Mouse (Mus musculus) embryonic facial prominence, embryonic 15.5 days (tissue): ENCODE measurements around the gene Pitpnc1. TPM values are rescaled to one million over a fixed set of nuclear protein-coding genes. Genes with fewer than 3 reads are reported as not detected.

Experiments
- ATAC-seq: fragments of 200-750 bp; cut with Nextera tagmentation; 2 replicates; pipeline ENCODE4 v1.8.0; 2017; ENCODE audit warnings: low read depth, moderate TSS enrichment; ENCODE audit not compliant: insufficient number of reproducible peaks, low FRiP score, low TSS enrichment
- H3K27ac ChIP-seq: fragments of 300-500 bp; sonication (generic); replicated peaks from 2 replicates; pipeline ENCODE4 v1.5.1; 2015; ENCODE audit warnings: mild to moderate bottlenecking, inconsistent platforms
- H3K27me3 ChIP-seq: fragments of 300-500 bp; sonication (generic); 2 replicates; pipeline ENCODE4 v1.6.1; 2015; ENCODE audit warnings: inconsistent platforms
- H3K36me3 ChIP-seq: fragments of 300-500 bp; sonication (generic); 2 replicates; pipeline ENCODE4 v1.6.1; 2015; ENCODE audit warnings: mild to moderate bottlenecking, inconsistent platforms
- H3K4me1 ChIP-seq: fragments of 300-500 bp; sonication (generic); 2 replicates; pipeline ENCODE4 v1.6.1; 2015; ENCODE audit warnings: inconsistent platforms
- H3K4me2 ChIP-seq: fragments of 300-500 bp; sonication (generic); replicated peaks from 2 replicates; pipeline ENCODE4 v1.6.1; 2015; ENCODE audit warnings: mild to moderate bottlenecking, inconsistent platforms
- H3K4me3 ChIP-seq: fragments of 300-500 bp; sonication (generic); replicated peaks from 2 replicates; pipeline ENCODE4 v1.5.1; 2015; ENCODE audit warnings: mild to moderate bottlenecking, inconsistent platforms
- H3K9ac ChIP-seq: fragments of 300-500 bp; sonication (generic); 2 replicates; pipeline ENCODE4 v1.6.1; 2015; ENCODE audit warnings: inconsistent platforms
- H3K9me3 ChIP-seq: fragments of 300-500 bp; sonication (generic); replicated peaks from 2 replicates; pipeline ENCODE4 v1.6.1; 2016; ENCODE audit warnings: inconsistent platforms
- WGBS: fragments of 180-500 bp; shearing (Covaris S2); methylation state at CpG from one replicate; pipeline ENCODE4 v1.1.7; 2015; 5-methylcytosine and 5-hydroxymethylcytosine counted together
- polyA plus RNA-seq: library from polyadenylated mRNA; unstranded; fragments of >200 nt; fragmentation: Nextera tagmentation; extraction: Ambion mirVana; gene quantifications from 2 replicates; pipeline ENCODE4 v1.2.1, GENCODE M21; 2015

Gene Pitpnc1
- polyA plus RNA-seq, 1 experiment from 2014 or later = 22.0 TPM

GRCm38 (mm10) chr11:107400826-107401225 is 69.7 kb downstream of the Pitpnc1 start:
- Histone ChIP-seq H3K9ac (no peak overlapping the region), H3K4me1 (peaks cover 5% of the 10 kb centered on the region), H3K9me3 (no peaks in the 10 kb centered on the region), H3K27ac (no peak overlapping the region), H3K4me2 (no peak overlapping the region), H3K4me3 (no peak overlapping the region), H3K36me3 (no peaks in the 10 kb centered on the region), H3K27me3 (no peaks in the 10 kb centered on the region)
- no peak for ATAC-seq
- 76% methylated on average over 7 of the region's 7 CpGs for WGBS

GRCm38 (mm10) chr11:107400005-107400404 is 70.5 kb downstream of the Pitpnc1 start:
- Histone ChIP-seq H3K27me3 (no peaks in the 10 kb centered on the region), H3K9me3 (no peaks in the 10 kb centered on the region), H3K4me2 (no peak overlapping the region), H3K36me3 (no peaks in the 10 kb centered on the region), H3K4me3 (no peak overlapping the region), H3K9ac (no peak overlapping the region), H3K27ac (no peak overlapping the region), H3K4me1 (peaks cover 5% of the 10 kb centered on the region)
- ATAC-seq = no peak
- WGBS = 64% methylated on average over 10 of the region's 10 CpGs

GRCm38 (mm10) chr11:107397326-107397998 is 73.0 kb downstream of the Pitpnc1 start:
- peaks cover 7% of the 10 kb centered on the region for H3K4me1 ChIP-seq
- H3K9me3 ChIP-seq = no peaks in the 10 kb centered on the region
- H3K27ac ChIP-seq = no peak overlapping the region
- ATAC-seq = no peak
- no peak overlapping the region for H3K9ac ChIP-seq
- no peak overlapping the region for H3K4me2 ChIP-seq
- no peaks in the 10 kb centered on the region for H3K27me3 ChIP-seq
- no peak overlapping the region for H3K4me3 ChIP-seq
- 69% methylated on average over 10 of the region's 10 CpGs for WGBS
- no peaks in the 10 kb centered on the region for H3K36me3 ChIP-seq

GRCm38 (mm10) chr11:107394245-107394644 is 76.3 kb downstream of the Pitpnc1 start:
- 77% methylated on average over 3 of the region's 3 CpGs for WGBS
- no peak overlapping the region for H3K9ac ChIP-seq
- ATAC-seq = no peak
- peaks cover 19% of the 10 kb centered on the region for H3K4me1 ChIP-seq
- H3K9me3 ChIP-seq = no peaks in the 10 kb centered on the region
- no peak overlapping the region for H3K27ac ChIP-seq
- no peak overlapping the region for H3K4me2 ChIP-seq
- H3K4me3 ChIP-seq = no peak overlapping the region
- no peaks in the 10 kb centered on the region for H3K36me3 ChIP-seq
- no peaks in the 10 kb centered on the region for H3K27me3 ChIP-seq

- H3K4me1 ChIP-seq = peaks cover 19% of the 10 kb centered on the region
Observed at GRCm38 (mm10) chr11:107393828-107394165, 76.7 kb downstream of the Pitpnc1 start.

GRCm38 (mm10) chr11:107393154-107393827 is 77.2 kb downstream of the Pitpnc1 start:
- H3K9ac ChIP-seq = no peak overlapping the region
- 88% methylated on average over 7 of the region's 7 CpGs for WGBS

More at GRCm38 (mm10) chr11:107393828-107394165, 76.7 kb downstream of the Pitpnc1 start:
- no peak overlapping the region for H3K9ac ChIP-seq
- H3K4me3 ChIP-seq = no peak overlapping the region
- no peak overlapping the region for H3K4me2 ChIP-seq
- no peaks in the 10 kb centered on the region for H3K36me3 ChIP-seq
- ATAC-seq = no peak
- H3K27ac ChIP-seq = no peak overlapping the region
- H3K9me3 ChIP-seq = no peaks in the 10 kb centered on the region
- WGBS = 71% methylated on average over 12 of the region's 12 CpGs
- no peaks in the 10 kb centered on the region for H3K27me3 ChIP-seq

GRCm38 (mm10) chr11:107390540-107390939 is 80.0 kb downstream of the Pitpnc1 start:
- ATAC-seq = no peak
- H3K27ac ChIP-seq = no peak overlapping the region
- H3K36me3 ChIP-seq = no peaks in the 10 kb centered on the region
- no peak overlapping the region for H3K4me2 ChIP-seq
- H3K9me3 ChIP-seq = no peaks in the 10 kb centered on the region
- H3K27me3 ChIP-seq = no peaks in the 10 kb centered on the region
- H3K4me3 ChIP-seq = no peak overlapping the region
- no peak overlapping the region for H3K9ac ChIP-seq
- WGBS = 40% methylated on average over 2 of the region's 2 CpGs
- H3K4me1 ChIP-seq = peaks cover 14% of the 10 kb centered on the region

More at GRCm38 (mm10) chr11:107393154-107393827, 77.2 kb downstream of the Pitpnc1 start:
- H3K4me2 ChIP-seq = no peak overlapping the region
- no peak overlapping the region for H3K4me3 ChIP-seq
- no peaks in the 10 kb centered on the region for H3K9me3 ChIP-seq
- peaks cover 19% of the 10 kb centered on the region for H3K4me1 ChIP-seq
- no peaks in the 10 kb centered on the region for H3K27me3 ChIP-seq
- no peak overlapping the region for H3K27ac ChIP-seq
- no peak for ATAC-seq
- no peaks in the 10 kb centered on the region for H3K36me3 ChIP-seq

GRCm38 (mm10) chr11:107390001-107390400 is 80.5 kb downstream of the Pitpnc1 start:
- 59% methylated on average over 10 of the region's 10 CpGs for WGBS
- Histone ChIP-seq H3K27ac (no peak overlapping the region), H3K36me3 (no peaks in the 10 kb centered on the region), H3K4me3 (no peak overlapping the region), H3K27me3 (no peaks in the 10 kb centered on the region), H3K9me3 (no peaks in the 10 kb centered on the region), H3K9ac (no peak overlapping the region), H3K4me2 (no peak overlapping the region), H3K4me1 (peaks cover 14% of the 10 kb centered on the region)
- ATAC-seq = no peak

- 83% methylated on average over 10 of the region's 10 CpGs for WGBS
- Histone ChIP-seq H3K9ac (no peak overlapping the region), H3K4me1 (peaks cover 28% of the 10 kb centered on the region), H3K4me2 (no peak overlapping the region), H3K36me3 (no peaks in the 10 kb centered on the region), H3K27ac (no peak overlapping the region), H3K27me3 (no peaks in the 10 kb centered on the region), H3K9me3 (no peaks in the 10 kb centered on the region), H3K4me3 (no peak overlapping the region)
- no peak for ATAC-seq
Observed at GRCm38 (mm10) chr11:107386481-107386880, 84.0 kb downstream of the Pitpnc1 start.

- H3K4me1 ChIP-seq = peaks cover 21% of the 10 kb centered on the region
- no peak overlapping the region for H3K4me3 ChIP-seq
- H3K4me2 ChIP-seq = no peak overlapping the region
- 61% methylated on average over 4 of the region's 4 CpGs for WGBS
- no peaks in the 10 kb centered on the region for H3K36me3 ChIP-seq
- ATAC-seq = no peak
- no peak overlapping the region for H3K9ac ChIP-seq
- no peaks in the 10 kb centered on the region for H3K27me3 ChIP-seq
- H3K9me3 ChIP-seq = no peaks in the 10 kb centered on the region
- no peak overlapping the region for H3K27ac ChIP-seq
Observed at GRCm38 (mm10) chr11:107385306-107385705, 85.2 kb downstream of the Pitpnc1 start.

- no peaks in the 10 kb centered on the region for H3K36me3 ChIP-seq
- no peak overlapping the region for H3K27ac ChIP-seq
- H3K9me3 ChIP-seq = no peaks in the 10 kb centered on the region
- no peak overlapping the region for H3K4me2 ChIP-seq
- 66% methylated on average over 6 of the region's 6 CpGs for WGBS
- H3K27me3 ChIP-seq = no peaks in the 10 kb centered on the region
- no peak overlapping the region for H3K9ac ChIP-seq
- peaks cover 21% of the 10 kb centered on the region; the same call in 1 of the 2 replicates for H3K4me1 ChIP-seq
- ATAC-seq = no peak
- no peak overlapping the region for H3K4me3 ChIP-seq
Observed at GRCm38 (mm10) chr11:107383985-107384384, 86.5 kb downstream of the Pitpnc1 start.

- H3K36me3 ChIP-seq = no peaks in the 10 kb centered on the region
- no peak for ATAC-seq
- H3K27me3 ChIP-seq = no peaks in the 10 kb centered on the region
- 65% methylated on average over 9 of the region's 9 CpGs for WGBS
- no peaks in the 10 kb centered on the region for H3K9me3 ChIP-seq
- no peak overlapping the region for H3K4me3 ChIP-seq
- no peak overlapping the region for H3K4me2 ChIP-seq
- H3K9ac ChIP-seq = no peak overlapping the region
- no peak overlapping the region for H3K27ac ChIP-seq
- peaks cover 33% of the 10 kb centered on the region; the same call in 1 of the 2 replicates for H3K4me1 ChIP-seq
Observed at GRCm38 (mm10) chr11:107379965-107380364, 90.5 kb downstream of the Pitpnc1 start.
